ENCODE assay signal across 8 mouse cellular contexts in genomic region chr6:125131302-125132156, GRCm38 (mm10). TPM values are rescaled to one million over a fixed set of nuclear protein-coding genes. Genes with fewer than 3 reads are reported as not detected.
DNase-seq lines count a peak whose midpoint lies in the region; ATAC-seq and TF ChIP-seq lines count a peak whose summit lies in the region.

TSS of gene Nop2 (plus strand) at chr6:125131909.

- no peaks in the 10 kb centered on the region; the same call in 1 of the 2 replicates for H3K4me1 ChIP-seq in heart, embryonic 11.5 days (ENCODE audit: control insufficient read depth, insufficient read depth, low read length)
- peaks cover 16% of the 10 kb centered on the region for H3K4me1 ChIP-seq in kidney, embryonic 16.5 days (ENCODE audit: insufficient read depth, low read length)
- H3K4me1 ChIP-seq in liver, embryonic 13.5 days (replicated peaks): peaks cover 33% of the 10 kb centered on the region
- peaks cover 4% of the 10 kb centered on the region; the same call in 1 of the 2 replicates for H3K4me1 ChIP-seq in stomach, embryonic 16.5 days (ENCODE audit: control insufficient read depth, insufficient read depth, low read length)

- H3K4me3 ChIP-seq in C2C12 (ENCODE audit: insufficient read depth, poor library complexity, severe bottlenecking): peak within 1 kb of the TSS; percentile 91
- H3K4me3 ChIP-seq in heart, embryonic 11.5 days (ENCODE audit: low read depth, low read length): peak within 1 kb of the TSS; percentile 68
- H3K4me3 ChIP-seq in kidney, embryonic 16.5 days (ENCODE audit: low read length): peak within 1 kb of the TSS; percentile 69
- peak within 1 kb of the TSS; percentile 95 for H3K4me3 ChIP-seq in liver, embryonic 13.5 days (replicated peaks)
- H3K4me3 ChIP-seq in stomach, embryonic 16.5 days (replicated peaks; ENCODE audit: low read length): peak within 1 kb of the TSS; percentile 88

- under 1% methylated on average over 65 of the region's 66 CpGs for WGBS in heart, embryonic 11.5 days (ENCODE audit: insufficient replicate concordance)
- WGBS in kidney, embryonic 16.5 days: under 1% methylated on average over 66 of the region's 66 CpGs
- under 1% methylated on average over 66 of the region's 66 CpGs for WGBS in liver, embryonic 13.5 days (ENCODE audit: insufficient replicate concordance)
- WGBS in stomach, embryonic 16.5 days: under 1% methylated on average over 66 of the region's 66 CpGs

- ATAC-seq in erythroblast, adult 5-6 weeks (replicated peaks; ENCODE audit: low FRiP score, poor library complexity, severe bottlenecking): peak; percentile 97
- peak; percentile 89 for ATAC-seq in heart, embryonic 11.5 days (replicated peaks; ENCODE audit: insufficient number of reproducible peaks, low FRiP score, low TSS enrichment)
- peak; percentile 95 for ATAC-seq in kidney, embryonic 16.5 days (ENCODE audit: low FRiP score, low TSS enrichment)
- ATAC-seq in liver, embryonic 13.5 days (ENCODE audit: low read depth): peak; percentile 88
- peak; percentile 97 for ATAC-seq in stomach, embryonic 16.5 days (ENCODE audit: insufficient read depth, low FRiP score)

- H3K36me3 ChIP-seq in C2C12 (ENCODE audit: control insufficient read depth, insufficient read depth): peaks cover 68% of the 10 kb centered on the region
- peaks cover 44% of the 10 kb centered on the region for H3K36me3 ChIP-seq in heart, embryonic 11.5 days (ENCODE audit: control insufficient read depth, insufficient read depth, low read length)
- peaks cover 63% of the 10 kb centered on the region for H3K36me3 ChIP-seq in kidney, embryonic 16.5 days (ENCODE audit: insufficient read depth, low read length)
- peaks cover 77% of the 10 kb centered on the region for H3K36me3 ChIP-seq in liver, embryonic 13.5 days
- peaks cover 16% of the 10 kb centered on the region for H3K36me3 ChIP-seq in stomach, embryonic 16.5 days (ENCODE audit: control insufficient read depth, insufficient read depth, low read length)

- TF ChIP-seq CTCF in C2C12 (IDR thresholded peaks at IDR 0.05; ENCODE audit: control insufficient read depth, insufficient read depth, insufficient read length): no peak

- DNase-seq in brain, adult 2 months (ENCODE audit: low read depth, low spot score): peak; percentile 96
- peak; percentile 90 for DNase-seq in liver, embryonic 13.5 days
- DNase-seq in neural tube, embryonic 10.5 days (ENCODE audit: extremely low spot score, low spot score): peak; percentile 98

- H3K9me3 ChIP-seq in heart, embryonic 11.5 days (replicated peaks; ENCODE audit: control insufficient read depth, low read length): no peaks in the 10 kb centered on the region
- H3K9me3 ChIP-seq in kidney, embryonic 16.5 days (ENCODE audit: low read length): no peaks in the 10 kb centered on the region
- H3K9me3 ChIP-seq in liver, embryonic 13.5 days (replicated peaks): no peaks in the 10 kb centered on the region
- H3K9me3 ChIP-seq in stomach, embryonic 16.5 days (replicated peaks; ENCODE audit: control insufficient read depth, low read length): no peaks in the 10 kb centered on the region

- peaks cover 48% of the 10 kb centered on the region for H3K79me2 ChIP-seq in C2C12 (ENCODE audit: control insufficient read depth, insufficient read depth)

- H3K79me3 ChIP-seq in C2C12 (ENCODE audit: low read depth): peaks cover 38% of the 10 kb centered on the region

- peak within 1 kb of the TSS; percentile 91 for H3K4me2 ChIP-seq in heart, embryonic 11.5 days
- peak within 1 kb of the TSS; percentile 72 for H3K4me2 ChIP-seq in kidney, embryonic 16.5 days (replicated peaks; ENCODE audit: low read depth, low read length)
- peak within 1 kb of the TSS; percentile 97 for H3K4me2 ChIP-seq in liver, embryonic 13.5 days
- peak within 1 kb of the TSS; percentile 92 for H3K4me2 ChIP-seq in stomach, embryonic 16.5 days (ENCODE audit: low read depth, low read length)

- H3ac ChIP-seq in C2C12 (ENCODE audit: control insufficient read depth, insufficient read length, low read depth): peak within 1 kb of the TSS; percentile 88

- no peaks in the 10 kb centered on the region for H3K27me3 ChIP-seq in C2C12 (ENCODE audit: control insufficient read depth, insufficient read depth, insufficient read length)
- H3K27me3 ChIP-seq in heart, embryonic 11.5 days (ENCODE audit: control insufficient read depth, insufficient read depth, low read length): no peaks in the 10 kb centered on the region
- no peaks in the 10 kb centered on the region for H3K27me3 ChIP-seq in kidney, embryonic 16.5 days (ENCODE audit: insufficient read depth, low read length)
- no peaks in the 10 kb centered on the region for H3K27me3 ChIP-seq in liver, embryonic 13.5 days
- no peaks in the 10 kb centered on the region for H3K27me3 ChIP-seq in stomach, embryonic 16.5 days (ENCODE audit: control insufficient read depth, insufficient read depth, low read length)

- H3K27ac ChIP-seq in heart, embryonic 11.5 days (ENCODE audit: low read depth, low read length): peak within 1 kb of the TSS; percentile 87
- H3K27ac ChIP-seq in kidney, embryonic 16.5 days (ENCODE audit: low read length): peak within 1 kb of the TSS; percentile 92
- peak within 1 kb of the TSS; percentile 88 for H3K27ac ChIP-seq in liver, embryonic 13.5 days
- peak within 1 kb of the TSS; percentile 90 for H3K27ac ChIP-seq in stomach, embryonic 16.5 days (ENCODE audit: low read length)

- H3K9ac ChIP-seq in heart, embryonic 11.5 days (ENCODE audit: low read depth, low read length): peak within 1 kb of the TSS; percentile 79
- peak within 1 kb of the TSS; percentile 79 for H3K9ac ChIP-seq in kidney, embryonic 16.5 days (replicated peaks; ENCODE audit: low read length)
- peak within 1 kb of the TSS; percentile 88 for H3K9ac ChIP-seq in liver, embryonic 13.5 days
- peak within 1 kb of the TSS; percentile 90 for H3K9ac ChIP-seq in stomach, embryonic 16.5 days (ENCODE audit: low read length)

TF ChIP-seq in C2C12, 6 proteins besides CTCF, POLR2A, EP300 and RAD21:
- TF ChIP-seq FOSL1 (IDR thresholded peaks at IDR 0.05; ENCODE audit: insufficient read depth, low read length, poor library complexity, severe bottlenecking) (no peak), MAX (IDR thresholded peaks at IDR 0.05) (peak; percentile 98), MYOD1 (IDR thresholded peaks at IDR 0.05; ENCODE audit: control insufficient read depth, insufficient read length, low read depth) (no peak), USF1 (IDR thresholded peaks at IDR 0.05; ENCODE audit: low read depth) (peak; percentile 87), MYOG (IDR thresholded peaks at IDR 0.05; ENCODE audit: control insufficient read depth, extremely low read depth, insufficient read length) (no peak), CEBPB (IDR thresholded peaks at IDR 0.05; ENCODE audit: low read depth) (no peak)

RNA-seq across cellular contexts. Expression of gene Nop2, which starts in this region (rescaled TPM):
- 132 TPM for polyA plus RNA-seq in C2C12 (2012; fragmentation: generic; extraction: Trizol)
- total RNA-seq in erythroblast, adult 5-6 weeks (2015; ENCODE audit: low replicate concordance): 4.8 and 6.7 TPM in 2 replicates
- total RNA-seq in erythroblast, adult 5-6 weeks (2017; ENCODE audit: low replicate concordance): 10.5 and 11.8 TPM in 2 replicates
- polyA plus RNA-seq in heart, embryonic 11.5 days (2014; fragmentation: Nextera tagmentation; extraction: Ambion mirVana): 50.7 and 52.9 TPM in 2 replicates
- polyA plus RNA-seq in kidney, embryonic 16.5 days (2015; fragmentation: Nextera tagmentation; extraction: Ambion mirVana): 68.6 and 69.3 TPM in 2 replicates
- 60.6 and 65.5 TPM in 2 replicates for polyA plus RNA-seq in liver, embryonic 13.5 days (2015; fragmentation: Nextera tagmentation; extraction: Ambion mirVana)
- polyA plus RNA-seq in stomach, embryonic 16.5 days (2015; fragmentation: Nextera tagmentation; extraction: Ambion mirVana): 56.6 and 57.9 TPM in 2 replicates

Comparison
In these comparisons a context has a peak if more than half of its experiments do, and no peak if none do; other contexts are left out.
1. Peak in every context shown above with its lines: DNase-seq, ATAC-seq, H3K4me3 ChIP-seq and H3K27ac ChIP-seq.